Mouse (Mus musculus): Measurements from ENCODE around the gene Micu2.

The Micu2 gene

DNA sequence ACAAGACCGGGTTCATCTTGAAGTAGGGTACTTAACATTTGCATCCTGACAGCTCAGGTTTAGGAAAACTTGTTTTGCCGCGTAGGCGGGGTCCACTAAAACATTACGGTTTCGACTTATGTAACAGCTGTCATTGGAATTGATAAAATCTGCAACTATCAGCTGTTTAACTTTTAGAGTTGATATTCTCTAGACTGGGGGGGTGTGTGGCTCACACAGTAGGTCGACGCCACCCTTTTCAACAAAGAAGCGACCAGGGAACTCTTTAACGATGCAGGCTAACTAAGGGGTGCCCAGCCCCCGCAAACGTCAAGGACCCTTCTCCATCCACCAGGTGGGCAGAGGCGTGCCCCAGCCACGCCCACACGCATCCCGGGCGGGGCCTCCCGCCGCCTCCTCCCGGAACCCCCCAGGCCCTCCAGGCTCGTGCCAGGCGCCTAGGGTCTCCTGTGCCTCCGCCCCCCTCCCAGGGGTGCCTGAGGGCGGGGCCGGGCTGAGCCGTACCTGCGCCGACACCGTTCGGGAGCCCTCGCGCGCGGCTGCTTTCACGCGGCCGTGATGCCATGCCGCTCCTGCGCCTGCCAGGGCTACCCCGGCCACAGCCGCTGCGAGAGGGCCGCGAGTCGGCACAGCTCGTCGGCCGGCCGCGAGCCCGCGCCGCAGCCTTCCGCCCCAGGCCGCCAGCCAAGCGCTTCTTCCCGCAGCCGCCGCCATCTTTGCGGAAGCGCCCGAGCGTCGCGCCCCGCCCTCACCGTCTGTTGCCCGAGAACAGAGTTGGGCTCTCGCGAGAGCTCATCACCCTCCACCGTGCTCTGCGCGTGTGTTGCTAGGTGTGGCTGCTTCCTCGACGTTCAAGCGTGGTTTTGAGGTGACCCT lies at the start of gene Micu2:
TSS of gene Micu2 (minus strand) at position 737 of the 876 bp plus-strand sequence.
- DNase-seq (ENCODE audit: low spot score in 2 of 2): peak; percentile 82 to 86

DNA sequence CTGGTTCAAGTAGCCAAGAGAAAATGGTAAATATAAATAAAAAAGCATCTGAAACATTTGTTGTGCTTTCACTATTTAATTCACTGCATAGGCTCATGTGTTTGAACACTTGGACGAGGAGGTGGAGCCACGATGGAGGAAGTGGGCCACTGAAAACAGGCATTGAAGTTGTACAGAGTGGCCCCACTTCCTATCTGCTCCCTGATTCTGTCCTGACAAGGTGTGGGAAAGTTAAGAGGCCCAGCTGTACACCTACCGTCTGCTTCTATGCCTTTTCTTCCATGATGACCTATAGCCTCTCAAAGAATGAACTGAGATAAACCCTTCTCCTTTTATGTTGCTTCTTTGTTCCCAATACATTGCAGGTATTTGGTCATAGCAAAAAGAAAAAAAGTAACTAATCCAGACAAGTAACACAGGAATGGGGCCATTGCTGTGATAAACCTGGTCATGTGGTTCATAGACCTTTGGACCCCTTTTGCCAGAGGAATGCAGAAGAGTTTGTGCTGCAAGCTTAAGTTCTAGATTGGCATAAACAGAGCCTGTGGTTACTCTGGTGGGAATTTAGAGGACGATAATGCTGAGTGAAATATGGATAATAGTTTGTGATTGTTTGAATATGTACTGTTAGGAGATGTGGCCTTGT lies 47.7 kb upstream of the Micu2 start:
- DNase-seq (ENCODE audit: low spot score in 2 of 2): no peak

DNA sequence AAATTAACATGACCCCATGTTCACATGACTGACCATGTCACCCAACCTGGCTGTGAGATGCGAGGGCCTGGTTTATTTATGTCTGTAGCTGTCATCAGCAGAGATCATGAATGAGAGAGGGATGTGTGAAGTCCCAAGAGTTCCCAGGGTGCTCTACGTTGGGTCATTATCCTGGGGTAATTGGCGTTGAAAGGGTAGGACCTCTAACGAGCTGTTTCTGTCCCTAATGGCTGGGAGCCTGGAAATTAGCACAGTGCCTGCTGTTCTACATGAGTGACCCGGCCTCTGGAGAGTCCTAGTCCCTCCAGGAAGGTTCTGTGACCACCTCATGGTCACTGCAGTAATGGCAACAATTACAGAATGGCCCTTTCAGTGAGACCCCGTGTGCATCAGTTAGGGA lies 37.1 kb upstream of the Micu2 start:
- no peak for DNase-seq (ENCODE audit: low spot score in 2 of 2)

DNA sequence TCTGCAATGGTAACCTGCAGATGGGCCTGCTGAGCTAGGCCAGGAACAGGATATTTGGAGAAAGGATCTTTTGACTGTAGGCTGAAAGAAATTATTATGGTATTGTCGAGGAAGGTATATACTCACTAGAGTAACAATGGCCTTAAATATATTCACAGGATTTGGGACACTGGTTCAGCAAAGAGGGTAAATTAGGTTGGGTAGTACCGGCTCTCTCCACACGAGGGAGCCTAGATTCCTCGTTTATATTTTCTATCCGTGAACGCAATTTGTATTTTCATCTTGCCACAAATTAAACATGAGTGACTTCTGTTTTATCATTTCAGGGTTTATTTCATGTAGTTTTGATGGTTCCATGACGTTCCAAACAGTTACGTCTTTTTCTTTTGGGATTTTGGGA lies 35.5 kb upstream of the Micu2 start:
- no peak for DNase-seq (ENCODE audit: low spot score in 2 of 2)

DNA sequence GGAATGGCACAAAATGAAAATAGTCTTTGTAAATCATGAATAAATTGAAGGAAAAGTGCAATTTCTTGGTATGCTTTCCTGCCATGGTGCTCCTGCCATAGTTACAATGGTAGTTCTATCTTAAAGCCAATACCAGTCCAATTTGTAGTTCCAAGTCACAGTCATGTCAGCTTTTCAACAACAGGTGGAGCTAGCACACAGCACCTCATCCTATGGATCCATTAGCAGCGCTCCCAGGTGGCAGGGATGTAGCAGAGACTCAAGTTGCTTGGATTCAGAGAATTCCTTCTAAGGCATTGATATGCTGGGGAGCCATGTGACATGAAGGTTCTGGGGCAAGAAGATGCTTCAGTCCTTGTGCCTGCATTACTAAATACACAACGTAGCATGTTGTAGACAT lies 19.8 kb upstream of the Micu2 start:
- DNase-seq (ENCODE audit: low spot score in 2 of 2): no peak

DNA sequence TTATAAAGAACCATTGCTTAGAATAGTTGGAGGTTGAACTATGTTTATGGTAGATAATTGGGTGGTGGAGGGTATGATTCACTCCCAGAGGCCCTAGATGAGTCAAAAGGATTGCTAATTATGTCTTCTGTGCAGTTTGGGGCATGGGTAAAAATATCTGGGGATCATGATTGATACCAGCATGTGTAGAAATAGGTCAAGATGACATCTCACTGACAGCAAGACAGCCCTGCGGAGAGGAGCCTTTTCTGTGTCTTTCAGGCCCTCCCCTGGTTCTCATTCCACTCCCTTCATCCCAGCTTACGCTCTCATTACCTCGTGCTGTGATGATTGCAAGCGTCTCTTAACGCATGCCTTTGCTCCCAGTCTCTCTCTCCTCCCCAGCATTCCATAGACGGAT lies 4.8 kb upstream of the Micu2 start:
- DNase-seq (ENCODE audit: low spot score in 2 of 2): no peak

DNA sequence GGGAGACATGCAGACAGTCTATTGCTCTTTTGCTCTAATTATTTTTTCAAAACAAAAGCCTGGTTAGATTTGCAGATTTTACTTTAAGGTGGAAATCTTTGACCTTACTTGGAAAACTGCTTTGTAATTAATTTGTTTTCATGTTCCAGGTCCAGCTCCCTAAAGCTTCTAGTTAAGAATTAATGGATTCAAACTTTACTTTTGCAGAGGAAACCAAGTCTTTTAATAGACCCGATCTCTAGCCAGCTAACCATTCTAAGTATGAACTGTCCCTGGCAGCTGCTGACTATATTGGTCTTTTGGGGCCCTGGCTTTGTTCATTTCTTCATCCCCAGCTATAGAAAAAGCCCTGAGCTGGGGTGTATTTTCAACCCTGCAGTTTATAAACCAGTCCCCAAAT lies 3.1 kb upstream of the Micu2 start:
- no peak for DNase-seq (ENCODE audit: low spot score in 2 of 2)

DNA sequence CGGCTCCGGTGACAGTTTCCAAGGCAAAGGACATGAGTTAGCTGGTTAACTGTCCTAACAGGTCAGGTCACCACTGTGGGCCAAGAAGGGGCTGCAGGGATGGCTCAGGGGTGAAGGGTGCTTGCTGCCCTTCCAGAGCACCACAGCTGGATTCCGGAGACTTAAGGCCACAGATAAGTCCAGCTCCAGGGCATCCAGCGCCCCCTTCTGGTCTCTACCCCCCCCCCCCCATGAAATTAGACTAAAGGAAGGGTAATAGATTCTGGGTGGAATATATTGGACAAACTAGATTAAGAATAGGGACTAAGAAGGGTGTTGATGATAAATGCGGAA lies 306 bp upstream of the Micu2 start:
- no peak for DNase-seq (ENCODE audit: low spot score in 2 of 2)

DNA sequence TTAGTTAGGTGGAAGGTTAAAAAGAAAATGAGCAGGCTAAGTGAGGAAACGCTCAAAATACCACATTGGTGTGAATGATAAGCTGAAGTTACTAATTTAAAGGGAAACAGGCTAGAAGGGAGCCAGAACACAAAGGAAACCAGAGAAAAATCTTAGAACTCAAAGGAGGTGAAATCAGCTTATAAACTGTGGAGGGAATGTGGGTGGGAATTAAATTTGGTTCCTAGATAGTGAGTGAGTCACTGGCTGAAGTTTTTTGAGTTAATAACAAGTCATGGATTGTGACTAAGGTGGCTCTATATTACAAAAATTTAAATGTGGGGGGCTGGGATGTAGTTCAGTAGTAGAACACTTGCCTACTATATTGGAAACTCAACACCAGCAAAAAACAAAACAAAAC lies 1.6 kb downstream of the Micu2 start:
- DNase-seq (ENCODE audit: low spot score in 2 of 2): no peak

DNA sequence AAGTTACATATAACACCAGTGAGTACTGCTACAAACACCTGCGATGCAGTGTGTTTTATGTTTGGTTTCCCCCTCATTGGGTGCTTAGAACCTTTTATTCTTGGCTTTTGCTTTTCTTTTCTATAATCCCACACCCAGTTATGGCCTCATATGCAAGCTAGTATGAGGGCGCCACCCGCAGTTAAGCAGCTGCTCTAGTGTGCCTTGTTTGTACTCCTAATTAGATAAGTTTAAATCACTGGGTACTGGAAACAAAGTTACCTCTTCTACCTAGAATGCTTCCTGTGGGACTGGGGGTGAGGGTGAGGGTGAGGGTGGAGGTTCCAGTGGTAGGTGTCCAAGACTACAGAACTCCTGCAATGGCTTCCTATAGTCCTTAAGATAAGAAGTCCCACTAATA lies 2.9 kb downstream of the Micu2 start:
- DNase-seq (ENCODE audit: low spot score in 2 of 2): no peak

DNA sequence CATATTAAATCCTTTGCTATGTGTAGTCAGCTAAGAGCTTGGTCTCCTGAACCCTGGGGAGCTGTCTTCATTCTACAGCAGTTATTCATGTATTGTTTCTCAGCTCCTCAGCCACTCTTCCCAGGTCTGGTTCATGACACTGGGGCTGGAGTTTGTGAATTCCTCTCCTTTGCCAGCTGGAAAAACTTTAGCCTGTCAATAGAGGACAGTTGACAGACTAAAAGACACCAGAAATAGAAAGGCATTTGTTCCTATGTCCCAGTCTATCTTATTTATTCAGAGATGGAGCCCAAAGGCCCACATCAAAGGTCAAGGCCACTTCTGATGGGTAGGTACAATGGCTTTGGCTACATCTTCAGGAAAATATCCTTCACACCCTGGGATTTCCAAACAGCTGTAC lies 7.3 kb downstream of the Micu2 start:
- no peak for DNase-seq (ENCODE audit: low spot score in 2 of 2)

DNA sequence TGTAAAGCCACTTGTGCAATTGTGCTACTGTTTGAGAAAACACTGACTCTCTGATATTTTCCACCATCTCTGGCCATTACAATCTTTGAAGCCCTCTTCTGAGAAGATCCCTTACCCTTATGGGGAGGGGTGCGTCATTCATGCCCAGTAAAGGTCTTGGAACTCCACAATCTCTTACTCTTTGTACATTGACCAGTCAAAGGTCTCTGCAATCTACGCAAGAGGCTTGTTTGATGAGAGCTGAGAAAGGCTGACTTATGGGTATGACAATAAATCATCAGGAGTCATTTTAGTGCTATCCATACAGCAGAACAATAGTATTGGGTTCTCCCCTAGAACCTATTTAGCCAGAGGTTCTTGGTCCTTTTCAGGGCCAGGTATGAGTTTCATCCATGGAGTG lies 9.9 kb downstream of the Micu2 start:
- DNase-seq (ENCODE audit: low spot score in 2 of 2): no peak

DNA sequence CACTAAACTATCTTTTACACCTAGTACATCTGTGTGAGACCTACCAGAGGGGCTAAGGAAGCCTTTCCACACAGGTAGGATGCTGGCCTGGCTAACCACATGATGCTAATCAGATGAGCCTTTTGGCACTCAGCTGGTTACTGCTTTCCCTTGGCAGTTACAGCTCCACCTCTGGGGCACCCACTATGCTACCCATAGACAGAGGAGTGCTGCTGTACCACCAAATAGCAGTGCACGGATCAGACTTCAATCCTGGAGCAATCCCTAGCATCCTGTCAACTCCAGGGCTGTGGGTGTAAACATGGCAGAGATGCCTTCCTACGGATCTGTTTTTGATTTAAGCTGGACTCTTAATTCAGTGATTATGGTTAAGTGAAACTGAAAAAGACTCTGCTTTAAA lies 13.3 kb downstream of the Micu2 start:
- no peak for DNase-seq (ENCODE audit: low spot score in 2 of 2)

DNA sequence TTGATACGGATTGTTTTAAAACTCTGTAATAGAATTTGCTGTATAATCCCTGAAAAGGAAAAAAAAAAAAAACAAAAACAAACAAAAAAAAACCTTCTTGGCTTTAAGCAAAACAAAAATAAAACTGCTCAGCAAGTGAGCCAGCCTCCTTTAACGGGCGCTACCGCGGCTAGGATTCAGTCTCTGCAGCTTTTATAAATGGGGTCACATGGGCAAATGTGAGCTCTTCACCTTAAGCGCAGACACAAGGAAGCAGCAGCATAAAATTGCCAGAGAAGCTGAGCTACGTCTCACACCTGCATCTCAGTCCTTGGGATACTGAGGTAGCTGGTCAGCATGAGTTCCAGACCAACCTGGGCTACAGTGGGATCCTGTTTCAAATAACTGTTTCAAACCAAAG lies 16.6 kb downstream of the Micu2 start:
- no peak for DNase-seq (ENCODE audit: low spot score in 2 of 2)

DNA sequence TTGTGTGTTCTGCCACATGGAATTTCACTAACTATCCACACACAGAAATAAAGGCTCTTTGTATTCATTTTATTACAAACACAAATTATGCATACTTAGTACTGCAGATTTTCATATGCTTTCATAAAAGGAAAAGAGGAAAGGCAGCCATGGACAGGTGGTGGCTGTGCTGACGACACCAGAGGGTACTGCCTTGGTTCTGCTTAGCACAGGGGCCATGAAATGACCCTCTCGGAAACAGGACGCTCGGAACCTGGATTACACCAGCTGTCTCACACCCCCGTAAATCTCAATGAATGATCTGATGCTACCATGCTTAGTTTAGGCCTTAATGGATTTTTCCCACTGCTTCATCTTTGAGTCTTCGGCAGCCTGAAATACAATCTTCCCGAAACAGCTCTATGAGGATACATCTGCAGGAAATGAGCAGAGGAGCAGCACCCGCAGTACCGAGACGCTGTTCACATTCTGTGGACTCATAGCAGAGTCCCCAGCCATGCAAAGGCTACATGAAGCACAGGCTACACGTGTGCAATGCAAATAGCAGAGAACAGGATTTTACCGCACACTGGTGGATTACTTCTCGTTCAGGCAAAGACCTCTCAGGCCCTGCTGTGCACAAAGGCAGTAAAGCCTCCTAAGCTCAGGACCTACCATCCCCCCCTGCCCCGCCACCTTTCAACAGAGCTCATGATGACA lies 17.2 kb downstream of the Micu2 start:
- no peak for DNase-seq (ENCODE audit: low spot score in 2 of 2)

DNA sequence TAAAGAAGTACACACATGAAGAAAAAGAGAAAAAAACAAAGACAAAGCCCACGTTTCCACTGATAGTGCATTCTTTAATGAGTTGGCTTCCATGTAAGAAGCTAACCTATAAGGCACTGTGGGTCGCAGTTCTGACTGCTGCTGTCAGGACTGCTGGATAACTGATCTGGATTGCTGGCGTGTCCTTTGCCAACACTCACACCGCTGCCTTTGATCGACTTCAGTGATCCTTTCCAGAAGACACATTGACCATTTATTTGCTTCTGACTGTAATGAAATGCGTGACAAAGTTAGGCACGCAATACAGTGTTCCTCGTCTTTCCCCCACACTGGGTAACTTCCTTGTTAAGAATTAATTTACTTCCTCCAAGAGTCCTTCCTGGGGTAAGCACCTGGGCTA lies 18.3 kb downstream of the Micu2 start:
- no peak for DNase-seq (ENCODE audit: low spot score in 2 of 2)

DNA sequence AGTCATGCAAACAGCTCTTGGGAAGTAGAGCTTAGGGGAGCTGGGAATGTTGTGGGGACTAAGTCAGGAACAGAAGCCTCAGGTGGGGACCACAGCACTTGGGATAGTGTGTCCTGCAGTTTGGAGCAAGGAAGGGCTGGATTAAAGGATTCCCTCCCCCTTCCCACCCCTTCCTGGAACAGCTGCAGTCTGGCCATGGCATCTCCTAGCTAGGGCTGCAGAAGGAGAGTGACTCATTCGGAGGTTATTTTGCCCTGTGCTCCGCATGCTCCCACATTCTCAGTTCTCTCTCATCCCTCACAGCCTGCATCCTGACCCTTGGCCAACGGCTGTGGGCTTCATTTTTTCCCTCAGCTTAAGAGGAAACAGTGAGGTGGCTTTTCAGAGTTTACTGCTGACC lies 18.9 kb downstream of the Micu2 start:
- DNase-seq (ENCODE audit: low spot score in 2 of 2): no peak

DNA sequence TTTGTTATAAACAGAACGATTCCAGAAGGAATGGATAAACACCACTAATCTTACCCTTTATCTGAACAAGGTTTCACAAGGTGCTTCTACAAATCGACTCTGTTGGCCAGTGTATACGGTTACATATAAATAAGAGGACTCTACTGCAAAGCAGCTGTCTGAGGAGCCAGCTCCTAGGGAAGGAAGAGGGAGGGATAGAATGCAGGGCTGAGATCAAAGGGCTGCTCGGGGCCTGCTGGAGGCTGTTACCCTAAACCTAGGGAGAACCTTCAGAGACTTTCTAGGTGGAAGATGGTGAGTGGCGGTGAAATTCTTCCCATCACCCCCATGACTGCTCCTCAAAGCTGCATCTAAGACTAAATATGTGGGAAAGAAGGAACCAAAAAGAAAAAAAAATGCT lies 20.9 kb downstream of the Micu2 start:
- DNase-seq (ENCODE audit: low spot score in 2 of 2): no peak

DNA sequence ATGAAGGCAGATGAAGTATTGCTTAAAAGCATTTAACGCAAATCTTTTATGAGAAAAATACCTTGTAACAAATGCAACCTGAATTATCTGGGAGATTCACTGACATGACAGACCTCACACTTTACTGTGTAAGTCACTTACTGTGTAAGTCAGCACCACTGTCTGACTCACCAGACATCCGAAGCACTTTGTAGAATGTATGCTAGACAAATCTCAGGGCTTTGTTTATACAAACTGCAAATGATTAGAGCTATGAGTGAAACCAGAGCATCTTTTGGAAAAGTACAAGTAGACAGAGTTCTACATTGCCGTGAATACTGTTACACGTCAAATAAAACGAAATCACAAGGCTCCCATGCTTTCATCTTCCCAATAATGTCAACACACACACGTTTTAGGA lies 23.4 kb downstream of the Micu2 start:
- no peak for DNase-seq (ENCODE audit: low spot score in 2 of 2)

DNA sequence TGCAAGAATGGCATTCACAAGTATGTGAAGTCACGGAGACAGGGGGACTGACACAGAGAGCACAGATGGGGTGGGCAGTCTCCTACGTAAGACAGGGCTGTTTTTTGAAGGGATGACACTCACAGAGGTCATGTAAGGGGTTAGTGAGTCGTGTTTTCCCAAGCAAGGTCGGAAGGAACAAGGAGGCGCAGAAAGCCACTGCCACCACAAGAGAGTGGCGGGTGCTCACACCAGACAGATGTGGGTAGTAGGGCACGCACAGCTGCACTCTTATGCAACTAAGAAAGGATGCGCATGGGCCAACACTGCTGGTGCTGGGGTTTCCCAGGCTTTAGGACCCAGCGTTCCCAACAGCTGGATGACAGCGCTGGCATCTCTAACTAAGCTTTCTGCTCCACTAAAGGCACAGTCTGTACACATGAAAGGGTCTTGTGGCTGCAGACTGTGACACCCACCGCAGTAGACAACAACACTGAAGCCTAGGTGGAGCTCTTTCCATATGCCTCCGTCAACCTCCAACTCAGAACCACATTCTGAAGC lies 27.0 kb downstream of the Micu2 start:
- DNase-seq (ENCODE audit: low spot score in 2 of 2): no peak

DNA sequence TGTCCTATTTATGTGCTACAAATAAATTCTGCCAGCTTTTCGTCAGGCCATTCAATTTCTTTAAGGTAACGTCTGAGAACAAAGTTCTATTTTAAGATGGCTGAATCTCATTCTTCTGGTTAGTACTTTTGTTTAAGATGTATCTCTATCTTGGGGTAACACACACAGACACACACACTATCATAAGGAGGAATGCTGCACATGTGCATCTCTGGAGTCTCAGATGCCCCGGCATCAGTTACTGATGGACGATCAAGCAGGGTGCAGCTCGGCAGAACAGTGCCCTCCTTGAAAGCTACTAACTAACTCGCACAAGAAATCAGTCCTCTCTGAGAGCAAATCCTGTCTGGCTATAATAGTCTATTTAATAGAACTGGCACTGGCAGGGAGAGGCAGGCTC lies 30.2 kb downstream of the Micu2 start:
- DNase-seq (ENCODE audit: low spot score in 2 of 2): peak in 1 of 2 experiments; percentile 6

DNA sequence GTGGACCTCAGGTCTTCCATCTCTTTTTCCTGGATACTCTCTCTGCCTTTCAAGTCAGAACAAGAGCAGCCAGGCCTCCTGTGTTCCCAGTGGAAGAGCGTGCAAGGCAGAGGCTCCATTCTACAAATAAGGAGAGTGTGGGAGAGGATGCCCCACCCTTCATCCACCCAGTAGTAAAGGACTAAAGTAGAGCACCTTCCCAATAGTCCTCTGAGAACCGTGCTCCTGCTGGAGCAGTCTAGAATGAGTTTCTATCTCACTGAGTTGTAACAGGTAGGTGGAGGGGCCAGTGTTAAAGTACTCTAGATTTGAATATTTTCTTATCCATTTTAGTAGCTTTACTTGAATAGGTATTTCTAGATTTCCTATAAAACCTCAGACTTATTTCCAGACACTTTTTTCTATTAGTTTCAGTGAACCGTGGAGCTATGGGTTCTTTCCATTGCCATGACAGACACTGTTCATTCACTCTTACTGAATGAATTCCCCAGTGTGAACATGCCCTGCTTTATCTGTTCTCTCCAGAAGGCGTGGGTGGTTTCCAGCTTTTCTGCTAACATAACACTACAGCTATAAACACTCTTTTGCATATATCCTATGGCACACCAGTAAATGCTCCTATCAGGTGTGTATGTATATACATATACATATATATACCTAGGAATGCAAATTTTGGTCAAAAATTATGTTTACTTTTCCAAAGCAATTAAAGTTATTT lies 31.8 kb downstream of the Micu2 start:
- DNase-seq (ENCODE audit: low spot score in 2 of 2): peak in 1 of 2 experiments; percentile 47
